Comparison of ENCODE assay signal across 8 mouse cellular contexts in the genomic region with DNA sequence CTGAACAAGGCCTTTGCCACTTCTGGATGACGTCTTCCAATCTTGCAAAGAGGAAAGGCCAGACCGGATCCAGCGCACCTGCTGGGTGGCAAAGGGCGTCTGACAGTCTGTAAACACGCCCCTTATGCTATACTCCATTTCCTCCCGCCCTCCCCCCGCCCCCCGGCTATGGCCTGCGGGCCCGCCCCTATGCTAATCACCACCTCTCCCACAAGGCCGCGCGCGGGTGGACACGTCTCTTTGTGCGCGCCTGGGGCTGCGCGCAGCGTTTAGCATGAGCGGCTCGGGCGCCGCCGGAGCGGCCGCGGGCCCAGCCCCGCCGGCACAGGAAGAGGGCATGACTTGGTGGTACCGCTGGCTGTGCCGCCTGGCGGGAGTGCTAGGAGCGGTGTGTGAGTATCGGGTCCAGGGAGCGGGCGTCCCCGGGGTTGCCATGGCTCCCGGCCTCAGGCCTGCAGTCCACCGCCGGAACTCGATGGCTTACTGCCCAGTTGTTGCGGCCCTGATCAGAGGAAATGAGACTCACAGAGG. TPM values are rescaled to one million over a fixed set of nuclear protein-coding genes. Genes with fewer than 3 reads are reported as not detected.
DNase-seq lines count a peak whose midpoint lies in the region; ATAC-seq and TF ChIP-seq lines count a peak whose summit lies in the region.

Gene Cacfd1, plus strand, starts transcription at position 213 of the 531 bp plus-strand sequence.

- peaks cover 2 to 15% of the 10 kb centered on the region in 2 experiments; a peak in 3 of 4 replicates for H3K36me3 ChIP-seq in MEL (ENCODE audit: control insufficient read depth in 1 of 2, insufficient read depth in 2 of 2, low read length in 2 of 2)
- peaks cover 8% of the 10 kb centered on the region; the same call in 1 of the 2 replicates for H3K36me3 ChIP-seq in lung, postnatal 0 days (ENCODE audit: insufficient read depth, low read length)

- peak within 1 kb of the TSS; percentile 99 for H3K9ac ChIP-seq in MEL (ENCODE audit: control insufficient read depth, low read depth, low read length, poor library complexity, severe bottlenecking)
- peak within 1 kb of the TSS; percentile 91 for H3K9ac ChIP-seq in lung, postnatal 0 days (replicated peaks; ENCODE audit: low read depth)

- no peaks in the 10 kb centered on the region for H3K9me3 ChIP-seq in MEL (replicated peaks; ENCODE audit: insufficient read depth, low read length)
- no peaks in the 10 kb centered on the region for H3K9me3 ChIP-seq in lung, postnatal 0 days (ENCODE audit: low read length)

- peaks cover 14 to 46% of the 10 kb centered on the region in 2 experiments for H3K4me1 ChIP-seq in MEL (ENCODE audit: control insufficient read depth in 1 of 2, insufficient read depth in 2 of 2, low read length in 2 of 2)
- peaks cover 9% of the 10 kb centered on the region for H3K4me1 ChIP-seq in cerebellum, adult 2 months (ENCODE audit: control insufficient read depth, insufficient read depth, low read length)
- H3K4me1 ChIP-seq in lung, postnatal 0 days (ENCODE audit: insufficient read depth, low read depth, low read length): peaks cover 8% of the 10 kb centered on the region

- H3K4me2 ChIP-seq in lung, postnatal 0 days (replicated peaks; ENCODE audit: low read depth, low read length): peak within 1 kb of the TSS; percentile 72

- peak within 1 kb of the TSS; percentile 63 for H3K27ac ChIP-seq in MEL (ENCODE audit: control insufficient read depth, low read depth, low read length)
- peak within 1 kb of the TSS; percentile 83 for H3K27ac ChIP-seq in cerebellum, adult 2 months (ENCODE audit: insufficient read depth, low read length)
- H3K27ac ChIP-seq in lung, postnatal 0 days (ENCODE audit: low read length): peak within 1 kb of the TSS; percentile 91

- peaks cover 21% of the 10 kb centered on the region for H3K79me2 ChIP-seq in MEL (ENCODE audit: control insufficient read depth, insufficient read depth, low read length, poor library complexity)

- under 1% methylated on average over 43 of the region's 43 CpGs for WGBS in cerebellum, adult 2 months
- under 1% methylated on average over 34 of the region's 43 CpGs for WGBS in lung, postnatal 0 days

- DNase-seq in MEL (ENCODE audit: low read depth, low spot score): peak; percentile 94
- DNase-seq in cerebellum, adult 2 months: peak; percentile 89
- DNase-seq in forelimb bud, embryonic 11.5 days (ENCODE audit: low read depth, low spot score): peak; percentile 87
- DNase-seq in layer of hippocampus, adult 9-10 months (ENCODE audit: low spot score): peak; percentile 58
- DNase-seq in lung, postnatal 0 days (ENCODE audit: low spot score): peak; percentile 97
- DNase-seq in ovary, postnatal 14 days (ENCODE audit: low spot score): peak; percentile 79
- DNase-seq in thymus, postnatal 14 days: peak; percentile 94

- peak; percentile 85 to 87 for TF ChIP-seq POLR2A in MEL (IDR thresholded peaks at IDR 0.05; ENCODE audit: control insufficient read depth in 1 of 2, insufficient read depth in 1 of 2, low read depth in 1 of 2, low read length in 2 of 2, poor library complexity in 1 of 2)
- peak; percentile 56; the same call in 1 of the 2 replicates for TF ChIP-seq POLR2A in cerebellum, adult 2 months (IDR thresholded peaks at IDR 0.05; ENCODE audit: borderline replicate concordance, insufficient read depth, low read length)

- no peaks in the 10 kb centered on the region for H3K27me3 ChIP-seq in MEL (ENCODE audit: control insufficient read depth in 1 of 2, insufficient read depth in 2 of 2, low read length in 2 of 2)
- no peaks in the 10 kb centered on the region for H3K27me3 ChIP-seq in cerebellum, adult 2 months (ENCODE audit: control insufficient read depth, insufficient read depth, low read length)
- H3K27me3 ChIP-seq in lung, postnatal 0 days (replicated peaks; ENCODE audit: insufficient read depth, low read length): no peaks in the 10 kb centered on the region

- TF ChIP-seq EP300 in MEL (IDR thresholded peaks at IDR 0.05; ENCODE audit: low read depth in 1 of 2, low read length in 2 of 2): no peak
- no peak; the same call in 1 of the 2 replicates for TF ChIP-seq EP300 in lung, postnatal 0 days (IDR thresholded peaks at IDR 0.05)

- peak within 1 kb of the TSS; percentile 85 to 97 for H3K4me3 ChIP-seq in MEL (ENCODE audit: control insufficient read depth in 1 of 2, insufficient read depth in 1 of 2, low read depth in 2 of 2, low read length in 2 of 2)
- H3K4me3 ChIP-seq in cerebellum, adult 2 months (replicated peaks; ENCODE audit: insufficient read depth, low read depth, low read length): peak within 1 kb of the TSS; percentile 68
- peak within 1 kb of the TSS; percentile 73 for H3K4me3 ChIP-seq in lung, postnatal 0 days (ENCODE audit: low read depth, low read length)

- no peak for TF ChIP-seq CTCF in MEL (IDR thresholded peaks at IDR 0.05 in 2 of 3, conservative IDR thresholded peaks at IDR 0.05 in 1 of 3; ENCODE audit: control insufficient read depth in 1 of 3, insufficient read depth in 1 of 3, low read depth in 2 of 3, low read length in 3 of 3, poor library complexity in 1 of 3, severe bottlenecking in 1 of 3)
- TF ChIP-seq CTCF in cerebellum, adult 2 months (IDR thresholded peaks at IDR 0.05; ENCODE audit: borderline replicate concordance, insufficient read depth, low read depth, low read length): no peak
- TF ChIP-seq CTCF in lung, postnatal 0 days (IDR thresholded peaks at IDR 0.05): no peak

- ATAC-seq in hematopoietic stem cell, adult 5-6 weeks (replicated peaks in 1 of 2; ENCODE audit: insufficient read depth in 1 of 2, low FRiP score in 2 of 2, low TSS enrichment in 1 of 2, low read depth in 1 of 2, poor library complexity in 2 of 2, severe bottlenecking in 2 of 2): peak; percentile 78 to 87
- peak; percentile 98 for ATAC-seq in lung, postnatal 0 days

- TF ChIP-seq RAD21 in MEL (IDR thresholded peaks at IDR 0.05; ENCODE audit: low read depth, low read length): no peak

TF ChIP-seq in MEL, 35 proteins besides CTCF, POLR2A, EP300 and RAD21:
- TF ChIP-seq NELFE (IDR thresholded peaks at IDR 0.05; ENCODE audit: low read depth, low read length): peak; percentile 78
- peak; percentile 42; the same call in 1 of the 2 replicates for TF ChIP-seq TBP (IDR thresholded peaks at IDR 0.05; ENCODE audit: low read depth, low read length)
- TF ChIP-seq TCF12 (IDR thresholded peaks at IDR 0.05; ENCODE audit: low read depth, low read length): peak; percentile 32; the same call in 1 of the 2 replicates
- TF ChIP-seq ZMIZ1 (IDR thresholded peaks at IDR 0.05; ENCODE audit: low read depth, low read length): peak; percentile 50; the same call in 1 of the 2 replicates
- TF ChIP-seq HCFC1 (IDR thresholded peaks at IDR 0.05; ENCODE audit: low read depth, low read length): peak; percentile 82
- no peak for TF ChIP-seq ZC3H11A (IDR thresholded peaks at IDR 0.05; ENCODE audit: low read depth, low read length)
- TF ChIP-seq ETS1 (IDR thresholded peaks at IDR 0.05; ENCODE audit: low read depth, low read length): 0 out of 2 replicates have a peak, but pooled peaks have one; percentile 18
- TF ChIP-seq UBTF (IDR thresholded peaks at IDR 0.05; ENCODE audit: borderline replicate concordance, insufficient read depth, low read depth, low read length): no peak
- no peak for TF ChIP-seq E2F4 (IDR thresholded peaks at IDR 0.05; ENCODE audit: borderline replicate concordance, low read depth, low read length)
- TF ChIP-seq MYC (IDR thresholded peaks at IDR 0.05; ENCODE audit: low read depth, low read length): no peak
- 0 out of 2 replicates have a peak, but pooled peaks have one; percentile 1 for TF ChIP-seq TAL1 (IDR thresholded peaks at IDR 0.05; ENCODE audit: low read length)
- peak; percentile 81; the same call in 1 of the 2 replicates for TF ChIP-seq MXI1 (IDR thresholded peaks at IDR 0.05; ENCODE audit: low read depth, low read length)
- TF ChIP-seq KAT2A (conservative IDR thresholded peaks at IDR 0.05; ENCODE audit: low read depth, low read length): no peak; the same call in 1 of the 2 replicates
- TF ChIP-seq SIN3A (IDR thresholded peaks at IDR 0.05; ENCODE audit: low read length): peak; percentile 72
- no peak for TF ChIP-seq ZKSCAN1 (IDR thresholded peaks at IDR 0.05; ENCODE audit: low read depth, low read length)
- TF ChIP-seq POLR2AphosphoS5 (IDR thresholded peaks at IDR 0.05; ENCODE audit: borderline replicate concordance, low read depth, low read length): 0 out of 2 replicates have a peak, but pooled peaks have one; percentile 50
- peak; percentile 82 for TF ChIP-seq MAZ (IDR thresholded peaks at IDR 0.05; ENCODE audit: low read depth, low read length)
- no peak for TF ChIP-seq MYB (IDR thresholded peaks at IDR 0.05; ENCODE audit: low read depth, low read length)
- peak; percentile 71 for TF ChIP-seq NRF1 (IDR thresholded peaks at IDR 0.05; ENCODE audit: insufficient read depth, low read depth, low read length, poor library complexity, severe bottlenecking)
- TF ChIP-seq CHD2 (IDR thresholded peaks at IDR 0.05; ENCODE audit: low read length): no peak
- no peak for TF ChIP-seq MAFK (IDR thresholded peaks at IDR 0.05; ENCODE audit: borderline replicate concordance, low read depth, low read length)
- TF ChIP-seq SMC3 (IDR thresholded peaks at IDR 0.05; ENCODE audit: low read depth, low read length): no peak
- peak; percentile 87; the same call in 1 of the 2 replicates for TF ChIP-seq POLR2AphosphoS2 (IDR thresholded peaks at IDR 0.05; ENCODE audit: low read length)
- no peak for TF ChIP-seq ZNF384 (IDR thresholded peaks at IDR 0.05; ENCODE audit: low read depth, low read length)
- TF ChIP-seq ELF1 (IDR thresholded peaks at IDR 0.05; ENCODE audit: low read depth, low read length): no peak

RNA-seq across cellular contexts. Expression of gene Cacfd1, which starts in this region (rescaled TPM):
- total RNA-seq in MEL (2012; rRNA removed): 15.2 and 19.1 TPM in 2 replicates
- 10 to 100 TPM in 1 of 2 experiments, not detected in 1; 60.7 TPM for polyA plus RNA-seq in MEL (2012; ENCODE audit: insufficient read depth in 1 of 2, insufficient read length in 2 of 2, low read depth in 1 of 2, low replicate concordance in 2 of 2, missing spikeins in 1 of 2)
- 65.8 and 66.5 TPM in 2 replicates for polyA plus RNA-seq in cerebellum, adult 2 months (2012; rRNA removed)
- 5.8 and 7.4 TPM in 2 replicates for total RNA-seq in hematopoietic stem cell, adult 5-6 weeks (2017)
- polyA plus RNA-seq in lung, postnatal 0 days (2015; fragmentation: Nextera tagmentation; extraction: Ambion mirVana): 39.9 and 42.1 TPM in 2 replicates

Comparison
In these comparisons a context has a peak if more than half of its experiments do, and no peak if none do; other contexts are left out.
1. Peak in every context shown above with its lines: DNase-seq, ATAC-seq, H3K4me3 ChIP-seq and H3K27ac ChIP-seq.